Mouse (Mus musculus): ENCODE results near the gene Trak2.
A peak's percentile ranks its signal among the peaks of the same experiment; 100 is the strongest.
"Not testable (repeated sequence)": the region's sequence is repeated elsewhere in the genome, so short reads cannot be mapped to it uniquely, and the experiment has no call there.

The Trak2 gene

GRCm38 (mm10) chr1:58973366-58974221, at the start of gene Trak2, which contains the start of gene Stradb:
TSS of gene Trak2 (minus strand) at chr1:58973430.
TSS of gene Stradb (plus strand) at chr1:58973522.
- DNase-seq (ENCODE audit: low read depth in 1 of 2, low spot score in 2 of 2), result peak; percentile 80 to 88

DNA sequence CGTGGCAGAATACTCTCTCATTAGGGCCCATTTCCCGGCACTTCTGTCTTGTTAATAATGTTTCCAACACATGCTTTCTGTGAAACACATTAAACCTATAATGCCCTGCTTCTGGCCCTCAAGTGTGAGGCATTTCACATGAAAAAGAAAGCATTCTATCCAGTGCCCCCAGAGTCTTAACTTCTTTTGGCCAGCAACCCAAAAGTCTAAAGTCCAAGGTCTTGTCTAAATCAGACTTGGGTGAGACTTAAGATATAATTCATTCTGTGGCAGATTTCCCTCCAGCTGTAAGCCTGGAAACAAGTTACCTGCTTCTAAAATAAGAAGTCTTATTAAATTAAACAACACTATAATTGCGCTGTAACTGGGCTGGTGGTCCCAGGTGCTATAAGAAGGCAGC, 48.3 kb upstream of the Trak2 start:
- no peak for DNase-seq (ENCODE audit: low read depth in 1 of 2, low spot score in 2 of 2)

DNA sequence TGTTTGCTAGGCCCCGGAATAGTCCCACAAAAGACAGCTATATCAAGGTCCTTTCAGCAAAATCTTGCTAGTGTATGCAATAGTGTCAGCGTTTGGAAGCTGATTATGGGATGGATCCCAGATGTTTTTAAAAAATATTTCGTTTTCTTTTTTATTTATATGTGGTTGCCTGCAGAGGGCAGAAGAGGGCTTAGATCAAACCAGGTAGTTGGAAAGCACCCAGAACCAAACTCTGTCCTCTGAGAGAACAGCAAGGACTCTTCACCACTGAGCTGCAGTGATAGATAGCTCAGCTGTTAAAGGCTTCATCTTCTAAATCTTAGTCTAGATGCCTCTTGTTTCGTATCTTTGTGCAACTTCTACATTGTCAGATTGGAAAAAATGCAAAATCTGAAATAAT, 36.0 kb upstream of the Trak2 start:
- no peak for DNase-seq (ENCODE audit: low read depth in 1 of 2, low spot score in 2 of 2)

GRCm38 (mm10) chr1:58995313-58995712, 22.1 kb upstream of the Trak2 start:
- no peak for DNase-seq (ENCODE audit: low read depth in 1 of 2, low spot score in 2 of 2)

DNA sequence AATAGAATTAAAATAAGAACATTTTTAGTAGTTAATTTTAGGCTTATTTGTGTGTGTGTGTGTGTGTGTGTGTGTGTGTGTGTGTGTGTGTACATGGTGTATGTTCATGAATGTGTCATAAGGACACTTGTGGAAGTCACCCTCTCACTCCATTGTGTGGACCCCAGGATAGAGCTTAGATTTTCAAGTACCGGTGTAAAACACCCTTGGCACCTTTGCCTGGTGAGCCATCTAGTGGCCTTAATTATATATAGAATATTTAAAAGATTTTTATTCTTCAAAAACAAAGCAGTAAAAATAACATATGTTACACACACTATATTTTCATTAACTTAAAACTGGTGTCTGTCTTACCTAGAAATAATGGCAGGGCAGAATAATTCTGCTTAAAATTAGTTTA, 20.5 kb upstream of the Trak2 start:
- no peak for DNase-seq (ENCODE audit: low read depth in 1 of 2, low spot score in 2 of 2)

- DNase-seq (ENCODE audit: low read depth in 1 of 2, low spot score in 2 of 2), result no peak
Measured at GRCm38 (mm10) chr1:58993144-58993543, 19.9 kb upstream of the Trak2 start.

DNA sequence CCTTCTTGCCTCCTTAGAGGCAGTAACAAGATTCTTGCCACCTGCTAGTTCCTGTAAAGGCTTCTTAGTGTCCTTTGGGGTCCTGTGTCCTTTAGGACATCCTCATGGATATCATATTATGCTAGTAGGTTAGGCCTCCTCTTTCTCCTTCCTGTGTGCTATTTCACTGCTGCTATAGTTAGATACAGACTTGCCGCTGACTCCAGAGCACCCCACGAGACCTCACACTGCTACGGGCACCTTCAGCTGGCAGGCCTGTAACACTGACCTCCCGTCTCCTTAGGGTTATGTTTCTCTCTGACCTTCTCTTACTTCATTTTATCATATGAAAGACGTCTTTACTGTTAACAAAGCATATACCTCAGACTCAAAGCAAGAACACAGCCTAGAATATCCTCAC, 11.4 kb upstream of the Trak2 start:
- DNase-seq (ENCODE audit: low read depth in 1 of 2, low spot score in 2 of 2), result no peak

GRCm38 (mm10) chr1:58982276-58982675, 9.0 kb upstream of the Trak2 start:
- DNase-seq (ENCODE audit: low read depth in 1 of 2, low spot score in 2 of 2), result no peak

DNA sequence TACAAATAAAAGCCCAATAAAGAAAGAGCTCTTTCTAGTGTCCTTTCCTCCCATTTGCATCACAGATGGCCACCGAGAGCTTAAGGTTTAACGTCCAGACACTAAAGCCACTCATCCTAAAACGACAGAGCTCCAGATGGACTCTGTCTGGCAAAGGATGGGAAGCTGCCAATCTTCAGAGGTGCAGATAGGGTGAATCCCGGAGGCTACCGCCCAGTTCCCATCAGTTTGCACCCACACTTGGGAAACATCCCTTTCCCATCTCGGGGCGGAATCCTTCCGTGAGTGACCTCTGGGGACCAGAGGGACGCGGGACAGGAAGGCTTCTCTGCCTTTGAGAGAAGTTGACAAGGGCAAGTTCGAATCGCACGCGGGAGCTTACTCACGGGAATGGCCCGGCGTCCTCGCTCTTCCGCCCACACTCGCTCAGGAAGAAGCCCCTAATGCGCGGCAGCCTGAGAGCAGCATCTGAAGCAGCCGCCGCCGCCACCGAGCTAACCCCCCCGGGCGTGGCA, 322 bp downstream of the Trak2 start:
- DNase-seq (ENCODE audit: low read depth in 1 of 2, low spot score in 2 of 2), result no peak

DNA sequence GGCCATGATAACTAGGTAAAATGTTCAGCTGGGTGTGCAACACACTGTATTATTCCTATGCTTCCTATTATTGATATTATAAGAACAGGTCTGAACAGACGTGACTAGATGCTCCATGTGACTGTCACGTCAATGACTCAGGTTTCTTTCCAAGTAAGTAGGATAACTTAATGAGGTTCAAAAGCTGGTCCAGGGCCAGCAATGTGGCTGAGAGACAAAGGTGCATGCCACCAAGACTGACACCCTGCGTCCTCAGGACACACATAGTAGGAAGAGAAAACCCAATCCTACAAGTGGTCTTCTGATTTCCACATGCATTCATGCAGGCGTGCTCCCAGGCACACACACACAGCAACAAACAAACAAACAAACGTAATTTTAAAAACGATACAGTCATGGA, 2.1 kb downstream of the Trak2 start:
- no peak for DNase-seq (ENCODE audit: low read depth in 1 of 2, low spot score in 2 of 2)

GRCm38 (mm10) chr1:58970054-58970453, 3.2 kb downstream of the Trak2 start:
- no peak for DNase-seq (ENCODE audit: low read depth in 1 of 2, low spot score in 2 of 2)

DNA sequence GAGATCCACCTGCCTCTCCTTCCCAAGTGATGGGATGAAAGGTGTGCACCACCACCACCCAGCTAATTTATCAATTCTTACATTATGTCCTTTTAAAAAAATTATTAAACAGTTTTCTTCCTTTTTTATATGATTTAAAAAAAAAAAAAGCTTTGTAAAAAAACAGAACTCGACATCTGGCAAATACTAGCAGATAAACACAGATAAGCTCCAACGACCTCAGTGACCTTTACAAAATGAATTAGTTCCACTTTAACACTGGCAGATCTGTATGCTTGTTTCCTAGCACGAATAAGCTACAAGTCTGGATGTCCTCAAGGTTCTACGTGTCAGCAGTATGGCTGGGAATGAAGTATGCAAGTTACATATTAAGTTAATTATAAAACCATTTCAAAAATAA, 5.7 kb downstream of the Trak2 start:
- no peak for DNase-seq (ENCODE audit: low read depth in 1 of 2, low spot score in 2 of 2)

DNA sequence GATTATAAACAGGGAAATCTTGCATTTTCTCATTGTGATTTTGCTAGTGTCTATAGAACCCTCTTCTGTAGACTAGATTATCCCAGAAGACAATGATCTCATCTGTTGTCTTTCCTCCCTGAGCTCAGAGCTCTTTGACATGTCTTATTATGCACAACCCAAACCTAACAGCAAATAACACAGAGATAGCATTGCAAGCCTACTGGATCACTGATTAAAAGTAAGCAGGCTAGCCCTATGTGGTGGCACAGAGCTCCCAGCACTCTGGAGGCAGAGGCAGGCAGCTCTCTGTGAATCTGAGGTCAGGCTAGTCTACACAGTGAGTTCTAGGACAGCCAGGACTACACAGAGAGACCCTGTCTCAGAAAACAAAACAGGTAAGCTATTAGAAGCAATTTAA, 10.4 kb downstream of the Trak2 start:
- no peak for DNase-seq (ENCODE audit: low read depth in 1 of 2, low spot score in 2 of 2)

- DNase-seq (ENCODE audit: low read depth in 1 of 2, low spot score in 2 of 2), result no peak
Measured at GRCm38 (mm10) chr1:58962418-58962817, 10.8 kb downstream of the Trak2 start.

GRCm38 (mm10) chr1:58961152-58961893, 11.9 kb downstream of the Trak2 start:
- no peak for DNase-seq (ENCODE audit: low read depth in 1 of 2, low spot score in 2 of 2)

DNA sequence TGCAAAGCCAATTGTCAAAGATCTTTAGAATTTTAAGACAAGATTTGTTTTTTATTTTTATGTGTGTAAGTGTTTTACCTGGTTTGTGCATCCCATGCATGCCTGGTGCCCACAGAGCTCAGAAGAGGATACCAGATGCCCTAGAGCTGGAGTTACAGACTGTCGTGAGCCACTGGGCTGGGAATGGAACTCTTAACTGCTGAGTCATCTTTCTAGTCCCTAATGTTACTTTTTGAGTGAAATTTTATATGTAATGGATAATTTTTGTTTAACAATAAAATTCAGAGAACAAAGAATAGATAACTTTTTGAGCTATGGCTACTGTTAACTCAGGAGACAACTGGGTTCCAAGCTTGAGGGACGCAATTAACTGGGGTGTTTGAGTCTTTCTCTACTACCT, 13.5 kb downstream of the Trak2 start:
- DNase-seq (ENCODE audit: low read depth in 1 of 2, low spot score in 2 of 2), result no peak

- DNase-seq (ENCODE audit: low read depth in 1 of 2, low spot score in 2 of 2), result not testable (repeated sequence)
Measured at GRCm38 (mm10) chr1:58958789-58959526, 14.3 kb downstream of the Trak2 start.

DNA sequence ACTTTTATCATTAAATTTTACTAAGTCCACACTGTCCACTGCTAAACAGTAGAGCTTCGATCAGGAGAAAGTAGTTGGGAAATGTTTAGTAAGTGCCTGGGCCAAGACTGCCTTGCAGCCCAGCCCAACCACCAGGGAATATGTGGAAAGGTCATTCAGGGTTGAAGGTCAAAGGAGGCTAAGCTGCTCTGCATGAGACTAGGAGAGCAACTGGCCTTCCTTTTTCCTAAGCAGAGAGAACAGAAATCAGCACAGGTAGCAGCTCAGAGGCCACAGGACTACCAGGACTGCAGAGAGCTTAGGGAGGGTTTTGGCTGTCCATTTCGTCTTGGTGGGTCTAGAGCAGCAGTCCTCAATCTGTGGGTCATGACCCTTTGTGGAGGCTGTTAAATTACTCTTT, 15.3 kb downstream of the Trak2 start:
- DNase-seq (ENCODE audit: low read depth in 1 of 2, low spot score in 2 of 2), result no peak

DNA sequence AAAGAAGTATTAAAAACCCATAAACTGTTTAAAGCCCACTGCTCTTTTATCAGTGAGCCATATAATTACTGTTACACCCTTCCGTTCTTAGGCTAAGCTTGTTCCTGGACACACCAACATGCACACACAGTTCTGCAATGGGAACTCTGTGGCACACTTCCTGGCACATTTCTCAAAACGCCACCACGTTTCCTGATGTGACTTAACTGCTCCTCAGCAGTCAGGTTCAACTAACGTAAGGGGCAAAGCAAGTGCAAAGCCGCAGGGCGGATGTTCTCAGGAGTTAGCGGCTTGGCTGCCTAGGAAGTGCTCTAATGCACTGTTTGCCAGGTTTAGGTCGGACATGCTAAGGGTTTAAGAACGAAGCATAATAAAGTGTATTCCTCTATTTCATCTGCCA, 17.0 kb downstream of the Trak2 start:
- DNase-seq (ENCODE audit: low read depth in 1 of 2, low spot score in 2 of 2), result peak in 1 of 2 experiments; percentile 6

DNA sequence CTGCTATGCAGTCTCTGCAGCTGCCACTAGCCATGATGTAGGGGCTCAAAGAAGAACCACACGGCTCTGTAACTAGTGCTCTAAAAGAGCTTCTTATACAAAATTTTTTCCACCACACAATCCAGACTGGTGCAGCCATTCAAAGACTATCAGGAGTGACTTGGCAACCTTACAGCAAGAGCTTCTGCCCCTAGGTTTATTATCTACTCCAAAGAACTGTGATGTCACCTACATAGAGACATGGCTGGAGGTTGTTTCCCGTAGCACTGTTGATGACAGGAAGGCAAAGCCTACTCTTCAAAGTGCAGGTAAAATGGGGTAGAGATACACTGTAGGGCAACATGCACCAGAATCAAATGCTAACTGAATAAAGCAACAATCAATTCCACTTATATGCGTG, 17.5 kb downstream of the Trak2 start:
- DNase-seq (ENCODE audit: low read depth in 1 of 2, low spot score in 2 of 2), result no peak

GRCm38 (mm10) chr1:58954578-58955410, 18.4 kb downstream of the Trak2 start:
- DNase-seq (ENCODE audit: low read depth in 1 of 2, low spot score in 2 of 2), result no peak

Measured in monocyte, adult 2 months (primary cell).